Comparison of ENCODE assay signal across 8 mouse cellular contexts in genomic region chr7:126975493-126975892, GRCm38 (mm10). TPM values are rescaled to one million over a fixed set of nuclear protein-coding genes. Genes with fewer than 3 reads are reported as not detected.
DNase-seq lines count a peak whose midpoint lies in the region; ATAC-seq and TF ChIP-seq lines count a peak whose summit lies in the region.

No protein-coding gene starts in this region.

- H3K4me3 ChIP-seq in limb, embryonic 14.5 days (replicated peaks; ENCODE audit: low read length), result peak overlapping the region; percentile 97

- no peaks in the 10 kb centered on the region for H3K27me3 ChIP-seq in limb, embryonic 14.5 days (ENCODE audit: control insufficient read depth, insufficient read depth, low read length)

- peak; percentile 53 for ATAC-seq in granulocyte monocyte progenitor cell, adult 5-6 weeks (replicated peaks; ENCODE audit: poor library complexity, severe bottlenecking)
- no peak for ATAC-seq in limb, embryonic 14.5 days (ENCODE audit: low FRiP score, low read depth)
- ATAC-seq in monocyte, adult 5-6 weeks (replicated peaks; ENCODE audit: insufficient number of reproducible peaks, low FRiP score, low TSS enrichment, poor library complexity, severe bottlenecking), result peak; percentile 42

- WGBS in limb, embryonic 14.5 days, result 12% methylated on average over 8 of the region's 8 CpGs

- H3K27ac ChIP-seq in limb, embryonic 14.5 days (replicated peaks; ENCODE audit: low read depth, low read length), result peak overlapping the region; percentile 22; the same call in 1 of the 2 replicates

- TF ChIP-seq POLR2A in limb, embryonic 14.5 days (IDR thresholded peaks at IDR 0.05; ENCODE audit: borderline replicate concordance, extremely low read depth, insufficient read depth, insufficient read length), result no peak

- H3K4me2 ChIP-seq in limb, embryonic 14.5 days (replicated peaks; ENCODE audit: low read depth, low read length, severe bottlenecking), result peak overlapping the region; percentile 80

- no peaks in the 10 kb centered on the region for H3K9me3 ChIP-seq in limb, embryonic 14.5 days (ENCODE audit: control insufficient read depth, low read length)

- peak; percentile 50 for DNase-seq in adrenal gland, postnatal 10 days
- DNase-seq in adrenal gland, postnatal 25 days, result no peak
- DNase-seq in 416B (ENCODE audit: low read depth), result peak; percentile 57
- DNase-seq in limb, embryonic 14.5 days (ENCODE audit: low spot score), result no peak
- DNase-seq in gastrocnemius, adult 8-10 months (ENCODE audit: low spot score in 2 of 2), result no peak
- no peak for DNase-seq in right cerebral cortex, postnatal 25 days

- H3K9ac ChIP-seq in limb, embryonic 14.5 days (ENCODE audit: low read depth, low read length, severe bottlenecking), result 0 out of 2 replicates have a peak overlapping the region, but pooled peaks have one; percentile 38

- peaks cover 7% of the 10 kb centered on the region; the same call in 1 of the 2 replicates for H3K4me1 ChIP-seq in limb, embryonic 14.5 days (ENCODE audit: control insufficient read depth, insufficient read depth, low read length)

- peaks cover 25% of the 10 kb centered on the region for H3K36me3 ChIP-seq in limb, embryonic 14.5 days (ENCODE audit: control insufficient read depth, insufficient read depth, low read length)

RNA-seq across cellular contexts. Expression of gene Cdipt, which starts 0.2 kb away (rescaled TPM):
- 10 to 100 TPM; 70.6 to 76.4 TPM for total RNA-seq in adrenal gland, postnatal 10 days (2021)
- total RNA-seq in adrenal gland, postnatal 25 days (2021), result 95.1 and 99.5 TPM in 2 replicates
- total RNA-seq in granulocyte monocyte progenitor cell, adult 5-6 weeks (2014; fragmentation: Nextera tagmentation), result 72.3 and 78.9 TPM in 2 replicates
- 38.2 and 63.1 TPM in 2 replicates for total RNA-seq in granulocyte monocyte progenitor cell, adult 5-6 weeks (2017)
- 123 and 172 TPM in 2 replicates for polyA plus RNA-seq in limb, embryonic 14.5 days (2012; rRNA removed)
- polyA plus RNA-seq in limb, embryonic 14.5 days (2014; fragmentation: Nextera tagmentation; extraction: Ambion mirVana), result 84.8 and 94.0 TPM in 2 replicates
- total RNA-seq in monocyte, adult 5-6 weeks (2017), result 43.2 to 53.6 TPM (median 43.9 TPM) in 3 replicates
- 10 to 100 TPM; 27.4 to 34.9 (median 33.3) TPM for total RNA-seq in gastrocnemius, adult 8-10 months (2022)

RNA-seq across cellular contexts. Expression of gene Cdiptos, which starts 0.4 kb away (rescaled TPM):
- 1 to 10 TPM; 1.6 to 2.7 TPM for total RNA-seq in adrenal gland, postnatal 10 days (2021)
- 0.71 and 2.0 TPM in 2 replicates for total RNA-seq in adrenal gland, postnatal 25 days (2021)
- total RNA-seq in granulocyte monocyte progenitor cell, adult 5-6 weeks (2014; fragmentation: Nextera tagmentation), result 1.1 and 2.7 TPM in 2 replicates
- 0.26 and 1.1 TPM in 2 replicates for total RNA-seq in granulocyte monocyte progenitor cell, adult 5-6 weeks (2017)
- polyA plus RNA-seq in limb, embryonic 14.5 days (2012; rRNA removed), result 1.5 and 1.9 TPM in 2 replicates
- polyA plus RNA-seq in limb, embryonic 14.5 days (2014; fragmentation: Nextera tagmentation; extraction: Ambion mirVana), result 0.83 and 1.2 TPM in 2 replicates
- 2.8 to 9.8 TPM (median 5.5 TPM) in 3 replicates for total RNA-seq in monocyte, adult 5-6 weeks (2017)
- under 1 TPM in 1 of 4 experiments, not detected in 3; 0.24 TPM for total RNA-seq in gastrocnemius, adult 8-10 months (2022)

RNA-seq across cellular contexts. Expression of gene Sez6l2, which starts 25.1 kb away (rescaled TPM):
- 10 to 100 TPM; 38.8 to 58.2 TPM for total RNA-seq in adrenal gland, postnatal 10 days (2021)
- 91.1 and 128 TPM in 2 replicates for total RNA-seq in adrenal gland, postnatal 25 days (2021)
- total RNA-seq in granulocyte monocyte progenitor cell, adult 5-6 weeks (2014; fragmentation: Nextera tagmentation), result 3.4 and 6.4 TPM in 2 replicates
- 0.46 and 1.4 TPM in 2 replicates for total RNA-seq in granulocyte monocyte progenitor cell, adult 5-6 weeks (2017)
- polyA plus RNA-seq in limb, embryonic 14.5 days (2012; rRNA removed), result 2.5 and 3.2 TPM in 2 replicates
- polyA plus RNA-seq in limb, embryonic 14.5 days (2014; fragmentation: Nextera tagmentation; extraction: Ambion mirVana), result 0.90 and 1.6 TPM in 2 replicates
- 0.64 to 3.6 TPM (median 1.3 TPM) in 3 replicates for total RNA-seq in monocyte, adult 5-6 weeks (2017)
- total RNA-seq in gastrocnemius, adult 8-10 months (2022), result 1 to 10 TPM in 1 of 4 experiments, under 1 TPM in 3; 0.19 to 1.1 (median 0.51) TPM

RNA-seq across cellular contexts. Expression of gene Asphd1, which starts 26.1 kb away (rescaled TPM):
- 1 to 10 TPM; 1.9 to 2.0 TPM for total RNA-seq in adrenal gland, postnatal 10 days (2021)
- total RNA-seq in adrenal gland, postnatal 25 days (2021), result 1.6 and 2.5 TPM in 2 replicates
- not detected in 2 replicates for total RNA-seq in granulocyte monocyte progenitor cell, adult 5-6 weeks (2014; fragmentation: Nextera tagmentation)
- not detected in 2 replicates for total RNA-seq in granulocyte monocyte progenitor cell, adult 5-6 weeks (2017)
- 0.26 and 1.4 TPM in 2 replicates for polyA plus RNA-seq in limb, embryonic 14.5 days (2012; rRNA removed)
- 0.12 and 0.15 TPM in 2 replicates for polyA plus RNA-seq in limb, embryonic 14.5 days (2014; fragmentation: Nextera tagmentation; extraction: Ambion mirVana)
- total RNA-seq in monocyte, adult 5-6 weeks (2017), result not detected in 3 replicates
- not detected for total RNA-seq in gastrocnemius, adult 8-10 months (2022)

RNA-seq across cellular contexts. Expression of gene Mvp, which starts 38.9 kb away (rescaled TPM):
- 10 to 100 TPM; 55.7 to 60.9 TPM for total RNA-seq in adrenal gland, postnatal 10 days (2021)
- 102 and 118 TPM in 2 replicates for total RNA-seq in adrenal gland, postnatal 25 days (2021)
- total RNA-seq in granulocyte monocyte progenitor cell, adult 5-6 weeks (2014; fragmentation: Nextera tagmentation), result 9.8 and 13.1 TPM in 2 replicates
- 17.7 and 22.1 TPM in 2 replicates for total RNA-seq in granulocyte monocyte progenitor cell, adult 5-6 weeks (2017)
- 7.9 and 8.0 TPM in 2 replicates for polyA plus RNA-seq in limb, embryonic 14.5 days (2012; rRNA removed)
- polyA plus RNA-seq in limb, embryonic 14.5 days (2014; fragmentation: Nextera tagmentation; extraction: Ambion mirVana), result 7.3 and 7.9 TPM in 2 replicates
- 95.0 to 131 TPM (median 111 TPM) in 3 replicates for total RNA-seq in monocyte, adult 5-6 weeks (2017)
- 10 to 100 TPM; 26.7 to 48.3 (median 34.8) TPM for total RNA-seq in gastrocnemius, adult 8-10 months (2022)

Comparison
In these comparisons a context has a peak if more than half of its experiments do, and no peak if none do; other contexts are left out.
1. DNase-seq: peak in adrenal gland, postnatal 10 days (single experiment) and 416B (single experiment); none in adrenal gland, postnatal 25 days (single experiment), limb, embryonic 14.5 days (single experiment), gastrocnemius, adult 8-10 months (0 of 2) and right cerebral cortex, postnatal 25 days (single experiment).